Mouse (Mus musculus) testis, postnatal 14 days (tissue): ENCODE results near the gene Nsun3.
"Not testable (repeated sequence)": the region's sequence is repeated elsewhere in the genome, so short reads cannot be mapped to it uniquely, and the experiment has no call there.

Experiments
- DNase-seq: peaks from one replicate; pipeline ENCODE4 v3.0.0; 2021; ENCODE audit warnings: low spot score

The Nsun3 gene

DNA sequence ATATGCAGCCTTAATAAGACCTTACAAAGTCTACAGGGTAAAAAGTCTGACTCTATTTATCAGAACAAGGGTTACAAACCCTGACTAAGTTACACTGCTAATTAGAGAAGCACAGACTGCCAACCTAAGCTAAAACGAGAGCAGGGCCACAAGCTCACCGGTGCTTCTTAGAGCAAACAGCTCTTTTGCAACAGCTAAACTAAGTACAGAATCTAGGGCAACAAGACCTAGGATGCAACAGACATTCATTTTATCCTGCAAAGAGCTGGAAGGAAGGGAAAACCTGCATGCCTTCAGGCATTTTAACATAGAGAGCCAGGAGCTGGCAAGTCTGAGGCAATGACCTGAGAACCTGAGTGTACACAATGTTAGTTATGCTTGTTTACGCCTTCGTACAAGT, 33.5 kb downstream of the Nsun3 start:
- no peak for DNase-seq

- no peak for DNase-seq
Observed at GRCm38 (mm10) chr16:62745875-62746274, 40.7 kb downstream of the Nsun3 start.

GRCm38 (mm10) chr16:62734359-62734758, 52.3 kb downstream of the Nsun3 start:
- no peak for DNase-seq

GRCm38 (mm10) chr16:62730291-62730690, 56.3 kb downstream of the Nsun3 start:
- DNase-seq: no peak

- no peak for DNase-seq
Observed at GRCm38 (mm10) chr16:62729846-62730245, 56.8 kb downstream of the Nsun3 start.

- DNase-seq: not testable (repeated sequence)
Observed at GRCm38 (mm10) chr16:62718255-62718654, 68.4 kb downstream of the Nsun3 start.

- DNase-seq: no peak
Observed at GRCm38 (mm10) chr16:62690436-62690835, 96.2 kb downstream of the Nsun3 start.

DNA sequence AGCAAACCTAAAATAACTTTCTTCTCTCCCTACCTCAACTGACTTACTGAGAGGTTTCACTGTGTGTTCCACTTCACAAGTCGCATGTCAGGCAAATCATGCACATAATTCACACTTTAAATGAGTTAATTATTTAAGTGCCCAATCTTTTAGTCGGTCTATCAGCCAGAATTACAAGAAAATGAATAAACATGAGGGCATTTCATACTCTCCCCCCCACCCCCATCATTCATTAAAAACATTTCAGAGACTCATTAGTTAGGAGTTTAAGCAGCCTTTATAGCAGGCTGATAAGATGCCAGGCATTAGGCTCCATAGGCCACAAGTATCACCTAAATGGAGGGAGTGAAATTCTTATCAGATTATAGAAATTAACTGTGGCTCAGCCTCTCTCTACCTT, 100.5 kb downstream of the Nsun3 start:
- no peak for DNase-seq

- no peak for DNase-seq
Observed at GRCm38 (mm10) chr16:62685494-62685893, 101.1 kb downstream of the Nsun3 start.
